Mouse (Mus musculus): ENCODE data around the gene Pgap1.

DNA sequence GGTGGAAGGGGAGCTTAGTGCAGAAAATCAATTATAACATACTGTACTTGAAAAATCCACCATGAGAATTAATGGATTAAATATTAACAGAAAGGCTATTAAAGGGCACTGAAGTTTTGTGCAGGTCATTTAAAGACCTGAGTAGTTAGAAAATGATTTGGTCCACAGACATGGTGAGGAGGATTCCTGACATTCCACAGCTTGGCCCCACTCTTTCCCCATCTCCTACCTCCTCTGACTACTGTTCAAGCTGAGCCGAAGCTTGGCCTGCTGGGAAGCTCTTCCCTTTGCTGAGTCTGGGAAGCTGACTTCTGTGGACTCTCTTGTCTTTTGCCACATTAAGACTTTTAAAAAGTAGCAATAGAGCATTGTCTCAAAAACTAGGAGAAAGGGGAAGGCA lies 61.2 kb downstream of the Pgap1 start:
- TF ChIP-seq CTCF (IDR thresholded peaks at IDR 0.05; ENCODE audit: low read depth) (no peak), EP300 (IDR thresholded peaks at IDR 0.05; ENCODE audit: low read depth) (no peak)
